Mouse (Mus musculus): Measurements from ENCODE around the gene Dnajb14.
"Not testable (repeated sequence)": the region's sequence is repeated elsewhere in the genome, so short reads cannot be mapped to it uniquely, and the experiment has no call there.

The Dnajb14 gene

GRCm38 (mm10) chr3:137914567-137914966, 47.1 kb downstream of the Dnajb14 start:
- in situ Hi-C loops (cut with MseI, MboI) = not testable (repeated sequence)

DNA sequence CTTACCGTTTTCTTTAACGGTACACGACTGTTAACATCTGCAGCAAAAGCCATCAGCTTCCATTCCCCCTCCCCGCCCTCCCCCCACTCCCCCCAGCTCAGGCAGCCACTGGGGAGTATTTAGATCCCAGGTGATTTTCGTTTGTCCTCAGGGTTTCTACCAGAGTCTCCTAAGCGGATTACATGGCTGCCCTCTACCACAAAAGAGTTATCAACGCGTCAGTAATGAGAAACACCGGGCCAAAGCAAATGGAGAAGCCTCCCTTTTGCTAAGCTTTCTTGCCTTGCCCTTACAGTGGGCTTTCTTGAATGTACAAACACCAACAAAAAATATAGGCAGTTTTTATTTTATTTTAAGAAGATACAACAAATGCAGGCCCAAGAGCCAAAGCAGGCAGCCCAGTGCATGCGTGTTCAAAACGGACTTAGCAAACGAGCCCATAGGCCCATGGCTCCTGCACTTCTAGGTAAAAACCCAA, 50.3 kb downstream of the Dnajb14 start:
- in situ Hi-C loops (cut with MseI, MboI) = no loop called here

DNA sequence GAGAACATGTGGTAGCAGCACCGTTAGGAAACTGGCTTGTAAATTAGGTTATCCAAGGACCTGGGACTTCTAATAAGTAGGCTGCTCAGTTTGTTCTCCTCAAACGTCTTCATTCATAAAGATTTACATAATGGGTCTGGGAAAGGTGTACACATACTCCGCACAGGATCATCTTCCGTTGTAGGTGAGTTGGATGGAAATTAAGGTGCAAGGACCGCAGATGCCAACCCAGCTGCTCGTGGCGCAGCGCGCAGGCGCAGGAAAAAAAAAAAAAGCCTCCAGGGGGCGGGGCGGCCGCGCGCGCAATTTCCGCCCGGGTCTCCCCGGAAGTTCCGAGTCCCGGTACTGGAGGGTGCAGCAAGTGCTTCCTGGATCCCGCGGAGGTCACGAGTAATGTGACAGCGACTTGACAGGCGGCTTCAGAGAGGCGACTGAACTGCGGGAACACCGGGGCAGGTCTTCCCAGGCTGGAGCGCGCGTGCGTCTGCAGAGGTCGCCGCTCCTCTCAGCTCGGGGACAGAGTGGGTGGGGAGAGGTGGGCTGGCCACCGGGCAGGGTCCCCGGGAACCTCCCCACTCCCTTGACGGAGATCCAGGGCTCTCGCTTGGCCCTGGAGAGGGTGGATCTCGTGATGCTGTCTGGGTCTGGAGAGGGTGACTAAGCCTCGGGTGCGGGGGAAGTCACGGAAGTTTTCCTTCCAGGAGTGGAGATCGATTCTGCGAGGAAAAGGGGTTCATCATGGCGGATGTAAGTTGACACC, 50.9 kb downstream of the Dnajb14 start, which contains the start of gene Lamtor3:
Gene Lamtor3 (plus strand): TSS at position 335 of the 760 bp plus-strand sequence.
- in situ Hi-C loops (cut with MseI, MboI) = no loop called here

DNA sequence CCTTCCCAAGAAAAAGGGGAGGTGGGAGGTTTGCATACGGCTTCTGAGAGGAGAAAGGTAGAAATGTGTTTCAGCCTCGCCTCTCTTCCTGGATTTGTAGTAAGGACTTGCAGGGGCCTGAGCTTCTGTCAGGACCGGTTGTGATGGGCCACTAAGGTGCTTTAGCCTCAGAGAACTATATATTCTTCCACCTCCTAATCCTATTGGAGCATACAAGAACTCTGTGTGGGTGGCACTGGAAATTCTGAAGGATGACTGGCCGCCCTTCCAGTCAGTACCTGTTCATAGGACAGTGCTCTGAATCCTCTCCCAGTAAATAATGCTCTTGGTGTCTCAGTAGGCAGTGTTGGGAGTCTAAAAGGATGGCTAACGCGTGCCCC, 51.4 kb downstream of the Dnajb14 start:
- in situ Hi-C loops (cut with MseI, MboI) = no loop called here

- in situ Hi-C loops (cut with MseI, MboI) = no loop called here
Measured at GRCm38 (mm10) chr3:137919398-137919797, 51.9 kb downstream of the Dnajb14 start.

DNA sequence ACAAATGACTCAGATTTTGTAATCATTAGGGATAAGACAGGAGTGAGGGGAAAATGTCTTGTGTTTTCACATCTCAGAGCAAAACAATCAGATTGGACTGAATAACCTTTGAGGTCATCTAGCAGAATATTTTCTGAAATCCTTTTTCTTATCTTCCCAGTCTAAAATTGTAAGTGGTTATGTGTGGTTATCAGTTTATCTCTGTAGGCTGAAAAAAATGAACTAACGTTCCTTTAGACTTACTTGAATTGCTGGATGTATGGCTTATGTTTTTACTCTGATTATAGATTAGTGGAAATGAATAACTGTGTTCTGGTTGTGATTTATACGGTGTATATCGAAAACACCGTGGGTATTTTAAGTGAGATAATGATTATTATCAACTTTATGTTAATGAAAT, 53.1 kb downstream of the Dnajb14 start:
- in situ Hi-C loops (cut with MseI, MboI) = no loop called here

DNA sequence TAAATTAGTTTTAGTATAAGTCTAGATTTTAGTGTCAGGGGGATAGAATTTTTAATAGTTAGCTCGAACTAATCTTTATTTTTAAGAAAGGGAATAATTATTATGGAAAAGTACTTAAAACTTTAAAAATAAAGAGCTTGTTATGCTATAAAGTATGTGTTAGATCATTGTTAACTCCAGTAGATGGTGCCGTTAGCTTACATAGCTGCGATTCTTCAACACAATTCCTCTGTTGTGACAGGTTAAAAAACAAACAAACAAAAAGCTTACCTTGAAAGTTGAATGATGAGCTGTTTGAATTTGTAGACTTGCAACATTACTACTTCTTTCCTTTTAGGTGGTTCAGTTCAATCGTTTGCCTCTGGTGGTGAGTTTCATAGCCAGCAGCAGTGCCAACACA, 59.5 kb downstream of the Dnajb14 start:
- in situ Hi-C loops (cut with MseI, MboI) = no loop called here

DNA sequence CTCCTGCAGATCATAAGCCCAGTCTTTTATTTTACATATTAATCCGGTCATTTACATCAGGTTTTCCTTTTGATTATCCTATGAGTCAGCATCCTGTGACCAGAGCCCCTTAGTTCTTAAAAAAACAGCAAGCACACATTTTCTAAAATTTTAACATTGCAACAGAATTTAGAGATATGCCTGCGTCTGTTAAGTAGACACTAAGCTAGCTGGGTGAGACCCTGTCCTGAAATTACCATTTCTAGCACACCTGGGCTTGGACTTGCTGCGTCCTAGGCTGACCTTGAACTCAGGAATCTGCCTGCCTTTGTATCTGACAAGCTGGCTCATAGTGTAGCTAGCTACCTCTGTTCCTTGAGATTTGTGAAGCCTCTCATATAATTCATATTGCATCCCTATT, 62.5 kb downstream of the Dnajb14 start:
- in situ Hi-C loops (cut with MseI, MboI) = no loop called here

- in situ Hi-C loops (cut with MseI, MboI) = no loop called here
Measured at GRCm38 (mm10) chr3:137932748-137933147, 65.3 kb downstream of the Dnajb14 start.

GRCm38 (mm10) chr3:137933986-137934385, 66.5 kb downstream of the Dnajb14 start:
- in situ Hi-C loops (cut with MseI, MboI) = no loop called here

DNA sequence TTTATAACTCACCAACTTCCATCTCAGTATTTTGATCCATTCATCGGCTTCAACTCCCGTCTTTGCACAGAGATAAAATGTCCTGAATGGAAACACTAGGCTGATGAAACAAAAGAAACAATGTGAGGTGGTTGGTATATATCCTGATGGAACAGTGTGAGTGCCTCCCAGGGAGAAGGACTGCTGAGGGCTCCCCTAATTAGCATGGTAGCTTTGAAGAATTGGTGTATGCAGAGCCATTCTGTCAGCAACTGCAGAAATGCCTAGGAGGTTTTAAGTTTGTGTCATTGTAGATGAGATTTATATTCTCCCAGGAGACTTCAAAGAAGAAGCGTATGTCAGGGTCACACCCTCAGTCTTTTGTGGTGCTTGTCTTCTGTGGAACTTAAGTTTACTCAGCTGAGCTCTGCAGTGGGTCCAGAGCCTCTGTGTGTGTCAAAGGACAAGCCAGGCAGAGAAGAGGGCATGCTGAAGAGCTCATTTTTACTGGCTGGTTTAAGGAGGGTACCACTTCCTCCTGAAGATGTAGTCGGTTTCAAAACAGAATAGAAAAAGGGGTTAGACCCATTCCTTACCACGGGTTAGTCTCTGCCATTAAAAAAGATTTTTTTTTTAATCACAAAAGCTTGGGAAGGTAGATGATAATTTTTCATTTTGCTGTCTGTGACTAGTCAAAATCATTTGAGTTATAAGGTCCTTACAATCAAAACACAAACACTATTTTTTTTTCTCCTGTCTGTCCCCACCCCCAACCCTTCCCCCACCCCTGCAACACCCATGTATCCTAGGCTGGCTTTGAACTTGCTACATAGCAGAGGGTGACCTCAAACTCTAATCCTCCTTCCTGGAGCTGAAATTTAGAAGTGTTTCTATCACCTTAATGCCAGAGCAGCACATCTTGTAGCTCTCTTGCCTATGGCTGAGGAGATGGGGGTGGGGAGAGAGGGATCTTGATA, 68.4 kb downstream of the Dnajb14 start:
- in situ Hi-C loops (cut with MseI, MboI) = no loop called here

DNA sequence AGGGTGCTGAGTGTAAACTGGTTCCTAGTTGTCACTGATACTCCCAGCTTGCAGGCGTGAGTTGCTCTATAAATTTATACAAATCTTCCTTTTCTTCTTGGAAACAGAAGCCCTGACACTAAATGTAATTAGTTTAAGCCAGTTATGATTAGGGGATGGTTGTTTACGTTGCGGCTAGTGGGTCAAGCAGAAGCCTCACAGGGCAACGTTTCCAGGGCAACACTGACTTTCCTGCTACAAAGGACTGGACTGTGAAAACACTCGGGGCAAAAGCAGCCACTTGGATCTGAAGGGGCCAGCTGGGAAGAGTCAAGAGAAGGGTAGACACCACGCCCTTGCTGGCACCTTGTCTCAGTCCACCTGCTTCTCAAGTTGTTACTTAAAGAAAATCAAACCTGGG, 69.1 kb downstream of the Dnajb14 start:
- in situ Hi-C loops (cut with MseI, MboI) = no loop called here

DNA sequence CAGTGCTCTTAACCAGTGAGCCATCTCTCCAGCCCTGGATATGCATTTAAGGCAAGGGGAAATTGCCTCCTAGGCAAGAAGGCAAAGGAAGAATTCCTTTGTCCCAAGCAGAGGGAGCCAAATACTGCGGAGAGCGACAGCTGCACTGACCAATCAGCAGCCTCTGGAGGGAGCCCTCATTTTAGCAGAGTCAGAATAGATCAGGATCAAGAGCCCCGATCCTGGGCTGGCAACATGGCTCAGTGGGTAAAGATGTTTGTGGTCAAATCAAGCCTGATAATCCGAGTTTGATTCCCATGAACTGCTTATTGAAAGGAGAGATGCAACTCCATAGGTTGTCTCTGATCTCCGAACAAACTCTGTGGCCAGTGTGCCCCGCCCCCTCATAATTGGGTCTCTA, 71.1 kb downstream of the Dnajb14 start:
- in situ Hi-C loops (cut with MseI, MboI) = no loop called here

DNA sequence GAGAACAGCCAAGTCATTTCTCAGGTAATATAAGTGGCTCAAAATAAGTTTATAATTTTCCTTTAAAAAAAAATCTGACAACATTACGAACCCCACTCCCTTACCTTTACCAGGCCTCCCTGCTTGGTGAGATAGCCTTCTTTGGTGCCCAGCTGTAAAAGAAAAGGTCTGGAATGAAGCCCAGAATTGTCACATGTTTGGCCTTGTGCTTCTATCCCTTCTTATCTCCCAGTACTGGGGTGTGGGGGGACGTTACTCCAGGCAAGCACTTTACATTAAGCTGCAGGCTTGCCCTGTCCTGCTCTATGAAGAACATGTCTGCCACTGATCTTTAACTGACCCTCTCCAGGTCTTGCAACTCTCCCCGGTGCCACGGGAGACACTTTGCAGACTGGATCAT, 73.3 kb downstream of the Dnajb14 start:
- in situ Hi-C loops (cut with MseI, MboI) = no loop called here

DNA sequence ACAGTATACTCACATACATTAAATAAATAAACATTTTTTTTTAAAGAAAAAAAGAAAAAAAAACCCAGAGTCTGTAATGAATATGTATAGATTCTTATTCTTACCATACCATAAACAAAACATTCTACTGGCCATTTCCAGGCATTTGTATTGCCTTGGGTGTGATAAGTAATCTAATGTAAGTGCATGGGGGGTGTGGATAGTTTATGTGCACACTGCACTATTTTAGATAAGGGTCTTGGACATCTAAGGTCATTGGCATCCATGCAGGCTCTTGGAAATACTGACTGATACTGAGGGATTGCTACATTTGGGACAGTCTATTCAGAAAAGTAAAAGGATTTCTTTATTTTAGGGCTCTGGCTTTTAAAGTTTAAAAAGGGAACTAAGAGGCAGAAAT, 74.1 kb downstream of the Dnajb14 start:
- in situ Hi-C loops (cut with MseI, MboI) = no loop called here

DNA sequence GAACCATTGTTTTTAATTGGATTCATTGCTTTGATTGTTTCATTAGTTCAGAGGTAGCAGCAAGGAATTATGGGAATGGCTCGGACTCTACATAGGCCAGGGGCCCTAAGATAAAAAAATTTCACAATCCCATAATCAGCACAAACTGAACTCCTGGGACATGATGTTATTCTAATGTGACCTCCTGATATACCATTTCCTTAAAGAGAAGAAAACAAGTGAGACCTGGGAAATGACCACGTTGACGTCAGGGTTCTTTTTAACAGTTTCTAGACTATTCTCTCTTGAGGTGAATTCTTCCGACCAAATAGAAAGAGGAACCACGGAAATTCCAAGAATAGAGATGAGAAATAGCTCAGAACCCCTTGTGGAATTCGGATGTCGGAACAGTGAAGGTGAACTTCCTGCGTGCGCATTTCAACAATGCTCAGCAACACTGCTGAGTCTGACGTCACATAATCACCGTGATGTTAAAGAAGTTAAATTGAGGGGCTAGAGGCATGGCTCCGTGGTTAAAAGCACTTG, 74.7 kb downstream of the Dnajb14 start:
- in situ Hi-C loops (cut with MseI, MboI) = no loop called here

- in situ Hi-C loops (cut with MseI, MboI) = no loop called here
Measured at GRCm38 (mm10) chr3:137943737-137944154, 76.3 kb downstream of the Dnajb14 start.

GRCm38 (mm10) chr3:137946827-137947226, 79.4 kb downstream of the Dnajb14 start:
- in situ Hi-C loops (cut with MseI, MboI) = no loop called here

DNA sequence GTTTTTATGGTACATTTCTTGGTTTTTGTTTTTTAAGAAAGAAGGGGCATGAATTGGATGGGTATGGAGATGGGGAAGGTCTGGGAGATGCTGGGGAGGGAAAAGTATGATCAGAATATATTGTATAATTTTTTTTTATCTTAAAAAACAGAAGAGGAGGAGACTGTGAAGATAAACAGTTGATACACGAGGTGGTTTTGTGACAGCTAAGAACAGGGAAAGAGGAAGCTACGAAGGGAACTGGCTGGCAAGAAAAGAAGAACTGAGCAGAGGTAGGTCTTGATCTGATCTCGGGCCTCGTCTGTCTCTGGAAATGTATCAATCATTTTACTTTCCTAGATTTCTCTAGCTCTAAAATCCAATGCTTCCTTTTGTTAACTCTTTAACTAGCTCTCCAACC, 80.0 kb downstream of the Dnajb14 start:
- in situ Hi-C loops (cut with MseI, MboI) = no loop called here

DNA sequence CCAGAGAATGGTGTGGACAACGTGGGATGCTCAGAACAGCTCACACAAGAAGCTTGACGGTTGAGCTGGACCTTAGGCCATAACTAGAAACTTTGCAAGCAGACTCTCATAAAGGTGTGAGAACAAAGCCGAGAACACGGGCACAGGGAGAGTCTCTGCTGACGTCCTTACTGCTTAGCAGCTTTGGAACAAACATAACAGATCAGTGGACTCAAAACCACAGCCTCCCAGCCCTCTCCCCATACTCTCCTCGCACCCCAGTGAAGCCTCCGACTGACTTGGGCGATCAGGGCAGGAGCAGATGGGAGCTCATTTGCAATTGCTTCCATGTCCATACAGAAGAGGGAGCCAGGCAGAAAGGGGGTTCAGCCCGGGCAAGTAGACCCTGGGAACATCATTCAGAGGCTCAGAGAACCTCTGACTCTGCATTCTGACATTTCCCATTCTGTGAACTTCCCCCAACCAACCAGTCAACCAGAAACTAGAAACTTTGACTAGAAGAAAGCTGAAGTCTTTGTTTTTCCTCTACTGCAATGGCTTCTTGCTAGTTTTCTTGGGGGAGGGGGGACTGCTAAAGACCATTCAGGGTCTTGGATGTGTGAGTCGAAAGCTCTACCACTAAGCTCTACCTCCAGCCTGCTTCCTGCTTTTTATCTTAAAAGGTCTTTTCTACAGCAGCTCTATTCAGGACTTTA, 82.9 kb downstream of the Dnajb14 start:
- in situ Hi-C loops (cut with MseI, MboI) = no loop called here

GRCm38 (mm10) chr3:137951302-137951701, 83.8 kb downstream of the Dnajb14 start:
- in situ Hi-C loops (cut with MseI, MboI) = not testable (repeated sequence)

GRCm38 (mm10) chr3:137951819-137952218, 84.3 kb downstream of the Dnajb14 start:
- in situ Hi-C loops (cut with MseI, MboI) = no loop called here
